Mouse (Mus musculus): ENCODE results near the gene Zswim1.
"Not testable (repeated sequence)": the region's sequence is repeated elsewhere in the genome, so short reads cannot be mapped to it uniquely, and the experiment has no call there.

The Zswim1 gene

DNA sequence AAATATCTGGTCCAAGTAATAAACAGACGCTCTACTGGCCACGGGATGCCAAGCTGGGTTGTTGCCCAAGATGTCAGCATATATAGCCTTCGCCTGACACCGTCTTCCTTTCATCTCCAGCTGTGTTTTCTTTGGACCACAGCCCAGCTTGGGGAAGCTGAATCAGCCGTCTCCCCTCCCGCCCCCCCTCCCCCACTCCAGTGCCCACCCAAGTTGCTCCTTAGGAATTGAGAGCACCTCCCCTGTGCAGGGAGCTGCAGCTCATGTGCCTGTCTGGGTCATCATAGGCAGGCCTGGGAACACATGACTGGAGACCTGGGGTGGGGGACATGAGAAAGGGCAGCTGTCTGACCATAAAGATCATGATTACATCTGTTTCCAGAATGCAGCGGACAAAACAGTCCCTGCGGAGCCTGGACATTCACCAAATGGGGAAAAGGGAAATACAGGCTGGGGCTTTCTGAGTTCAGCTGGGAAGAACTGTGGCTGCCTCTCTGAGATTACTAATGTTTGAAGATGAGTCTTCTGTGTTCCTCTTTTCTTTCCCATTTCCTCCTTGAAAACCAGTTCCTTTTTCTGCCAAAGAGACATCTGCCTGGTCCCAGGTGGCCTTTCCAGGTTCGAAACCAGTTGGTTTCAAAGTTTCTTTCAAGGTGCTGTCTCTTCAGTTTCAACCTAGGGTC, 39.8 kb downstream of the Zswim1 start:
- DNase-seq (ENCODE audit: low read depth, low spot score): no peak

DNA sequence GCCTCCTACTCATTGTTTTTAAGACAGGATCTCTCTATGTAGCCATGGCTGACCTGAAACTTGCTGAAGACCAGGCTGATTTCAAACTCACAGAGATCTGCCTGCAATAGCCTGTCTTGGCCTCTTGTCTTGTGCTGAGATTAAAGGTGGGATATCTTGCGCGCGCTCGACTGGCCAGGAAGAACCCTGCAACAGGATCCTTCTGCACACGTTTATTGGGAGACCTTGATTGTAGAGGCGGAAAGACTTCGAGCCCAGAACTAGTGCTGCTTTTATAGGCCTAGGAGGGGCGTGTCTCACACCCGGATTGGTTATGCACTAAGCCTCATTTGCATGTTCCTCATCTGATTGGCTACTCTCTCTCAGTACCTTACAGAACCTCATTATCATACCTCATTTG, 40.9 kb downstream of the Zswim1 start:
- not testable (repeated sequence) for DNase-seq (ENCODE audit: low read depth, low spot score)

DNA sequence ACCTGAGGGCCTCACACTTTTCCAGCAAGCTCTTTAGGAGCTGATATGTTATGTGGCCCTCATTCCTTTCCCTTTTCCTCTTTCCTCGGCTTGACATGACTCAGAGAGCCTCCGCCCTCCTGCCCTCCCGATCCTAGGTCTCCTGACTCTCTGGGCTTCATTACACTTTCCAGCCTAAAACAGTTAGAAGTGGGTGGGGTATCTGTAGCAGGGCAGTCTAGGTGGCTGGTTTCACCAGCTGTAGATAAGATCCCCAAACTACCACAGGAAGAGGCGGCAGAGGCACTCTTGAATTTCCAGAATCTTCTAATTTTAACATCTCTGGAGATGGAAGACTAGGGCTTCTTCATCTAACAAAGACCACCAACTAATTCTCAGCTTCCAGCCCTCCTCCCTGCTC, 42.1 kb downstream of the Zswim1 start:
- no peak for DNase-seq (ENCODE audit: low read depth, low spot score)

DNA sequence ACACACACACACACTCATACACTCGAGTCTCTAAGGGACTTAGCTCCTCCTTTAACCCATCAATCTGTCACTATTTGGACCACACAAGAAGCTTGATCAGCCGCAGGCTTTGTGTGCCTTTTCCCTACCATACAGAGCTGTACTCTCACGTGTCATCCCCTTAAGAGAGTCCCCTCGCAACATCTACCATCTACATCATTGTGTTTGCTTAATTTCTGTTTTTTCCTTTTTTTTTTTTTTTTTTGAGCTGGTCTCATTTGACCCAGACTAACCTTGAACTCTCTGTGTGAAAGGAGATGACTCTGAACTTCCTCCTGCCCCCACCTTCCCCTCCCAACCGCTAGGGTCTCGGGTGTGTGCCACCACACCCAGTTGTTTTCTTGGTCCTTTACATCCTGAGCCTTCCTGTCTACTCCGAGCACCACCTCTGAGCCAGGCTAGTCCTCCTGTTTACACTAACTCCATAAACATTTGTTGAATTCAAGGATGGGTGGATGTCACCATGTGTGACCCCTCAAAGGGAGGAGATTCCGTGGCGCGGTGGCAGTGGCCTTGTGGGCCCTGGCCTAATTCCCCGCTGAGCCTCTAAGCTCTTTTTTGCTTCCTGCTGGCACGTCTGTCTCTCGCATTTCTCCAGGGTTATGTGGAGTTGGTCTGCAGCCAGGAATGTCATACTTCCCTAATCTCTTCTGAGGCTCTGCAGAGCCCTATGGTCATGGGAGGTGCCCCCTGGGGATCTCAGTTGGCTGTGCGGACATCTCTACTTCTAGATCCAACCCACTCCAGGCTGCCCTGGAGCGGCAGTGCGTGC, 44.5 kb downstream of the Zswim1 start:
- no peak for DNase-seq (ENCODE audit: low read depth, low spot score)

DNA sequence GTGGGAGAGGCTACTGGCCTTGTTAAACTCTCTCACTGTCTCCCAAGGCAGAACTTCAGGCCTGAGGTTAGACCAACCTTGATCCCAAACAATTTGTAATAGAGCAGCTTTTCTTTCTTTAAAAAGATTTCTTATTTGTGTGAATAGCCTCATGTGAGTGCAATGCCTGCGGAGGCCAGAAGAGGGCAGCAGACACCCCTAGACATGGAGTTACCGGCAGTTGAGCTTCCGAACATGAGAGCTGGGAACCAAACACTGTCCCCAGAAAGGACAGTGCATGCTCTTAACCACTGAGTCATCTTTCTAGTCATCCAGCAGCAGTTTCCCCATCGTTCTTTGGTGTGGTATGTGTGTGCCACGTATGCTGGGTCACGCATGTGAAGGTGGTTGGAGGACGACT, 45.1 kb downstream of the Zswim1 start:
- peak; percentile 50 for DNase-seq (ENCODE audit: low read depth, low spot score)

DNA sequence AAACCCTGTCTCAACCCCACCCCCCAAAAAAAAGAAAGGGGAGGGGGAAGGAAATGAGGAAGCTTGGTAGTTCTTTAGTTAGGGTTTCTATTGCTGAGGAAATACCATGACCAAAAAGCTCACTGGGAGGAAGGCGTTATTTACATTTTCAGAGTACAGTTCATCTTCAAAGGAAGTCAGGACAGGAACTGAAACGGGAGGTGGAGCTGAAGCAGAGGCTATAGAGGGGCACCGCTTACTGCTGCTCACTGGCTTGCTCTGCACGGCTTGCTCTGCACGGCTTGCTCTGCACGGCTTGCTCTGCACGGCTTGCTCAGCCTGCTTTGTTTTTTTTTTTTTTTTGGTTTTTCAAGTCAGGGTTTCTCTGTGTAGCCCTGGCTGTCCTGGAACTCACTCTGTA, 46.0 kb downstream of the Zswim1 start:
- peak; percentile 57 for DNase-seq (ENCODE audit: low read depth, low spot score)

DNA sequence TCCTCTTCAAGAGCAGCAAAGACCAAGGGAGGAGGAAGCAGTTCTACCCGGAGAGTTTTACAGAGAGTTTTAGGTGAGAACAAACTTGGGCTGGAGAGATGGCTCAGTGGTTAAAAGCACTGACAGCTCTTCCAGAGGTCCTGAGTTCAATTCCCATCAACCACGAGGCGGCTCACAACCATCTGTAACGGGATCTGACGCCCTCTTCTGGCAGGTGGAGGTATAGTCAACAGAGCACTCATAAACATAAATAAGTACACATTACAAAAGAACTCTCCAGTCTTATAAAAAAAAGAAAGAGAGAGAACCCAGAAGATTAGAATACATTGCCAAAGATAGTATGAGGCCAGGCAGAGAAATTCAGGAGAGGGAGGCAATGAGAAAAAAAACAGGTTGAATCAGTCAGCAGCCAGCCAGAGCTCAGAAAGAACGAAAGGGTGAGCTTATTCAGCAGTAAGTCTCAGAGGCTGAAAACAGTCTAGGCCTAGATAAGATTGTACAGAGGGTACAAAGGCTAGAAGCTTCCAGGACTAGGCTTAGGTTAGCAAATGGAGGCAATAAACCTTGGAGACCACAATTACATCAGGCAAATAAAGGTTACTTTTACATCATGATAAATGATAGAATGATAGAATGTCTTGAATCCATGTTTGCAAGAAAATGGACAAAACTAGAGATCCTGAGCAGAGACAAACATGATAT, 49.3 kb downstream of the Zswim1 start:
- no peak for DNase-seq (ENCODE audit: low read depth, low spot score)

DNA sequence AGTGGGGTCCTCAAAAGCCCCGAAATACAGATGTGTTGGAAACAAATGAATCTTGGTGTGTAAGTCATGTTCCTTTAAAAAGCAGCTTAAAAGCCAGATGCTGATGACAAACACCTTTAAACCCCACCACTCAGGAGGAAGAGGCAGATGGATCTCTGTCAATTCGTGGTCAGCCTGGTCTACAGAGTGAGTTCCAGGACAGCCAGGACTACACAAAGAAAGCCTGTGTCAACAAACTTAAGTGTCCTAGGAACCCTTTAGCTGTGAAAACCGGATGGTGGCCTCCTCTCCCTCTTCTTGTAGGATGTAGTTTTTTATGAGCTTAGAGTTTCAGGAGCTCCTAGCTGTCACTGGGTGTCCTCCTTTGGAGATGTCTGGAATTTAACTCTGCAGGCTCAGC, 51.1 kb downstream of the Zswim1 start:
- no peak for DNase-seq (ENCODE audit: low read depth, low spot score)

DNA sequence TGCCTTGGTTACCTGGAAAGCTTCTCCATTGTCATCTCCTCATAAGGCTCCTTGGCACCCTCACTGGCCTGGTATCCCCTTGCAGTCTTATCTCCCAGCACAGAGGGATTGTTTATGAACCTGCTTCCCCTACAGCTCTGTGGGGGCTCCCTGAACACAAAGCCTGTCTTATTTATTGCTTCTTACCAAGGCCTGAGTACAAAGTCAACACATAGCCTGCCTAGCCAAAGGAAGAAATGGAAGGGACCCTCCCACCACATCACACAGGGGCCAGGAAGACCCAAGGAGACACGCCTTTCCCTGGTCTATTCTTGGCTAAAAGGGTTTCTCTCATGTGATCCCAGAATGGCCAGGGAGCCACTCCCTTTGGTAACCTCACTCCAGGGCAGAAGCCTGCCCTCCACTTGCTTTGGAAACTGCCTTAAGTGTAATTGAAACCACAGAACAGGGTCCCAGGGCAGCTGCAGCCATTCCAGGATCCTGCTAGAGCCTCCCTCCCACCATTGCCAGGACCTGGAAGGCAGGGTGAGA, 51.8 kb downstream of the Zswim1 start:
- no peak for DNase-seq (ENCODE audit: low read depth, low spot score)

DNA sequence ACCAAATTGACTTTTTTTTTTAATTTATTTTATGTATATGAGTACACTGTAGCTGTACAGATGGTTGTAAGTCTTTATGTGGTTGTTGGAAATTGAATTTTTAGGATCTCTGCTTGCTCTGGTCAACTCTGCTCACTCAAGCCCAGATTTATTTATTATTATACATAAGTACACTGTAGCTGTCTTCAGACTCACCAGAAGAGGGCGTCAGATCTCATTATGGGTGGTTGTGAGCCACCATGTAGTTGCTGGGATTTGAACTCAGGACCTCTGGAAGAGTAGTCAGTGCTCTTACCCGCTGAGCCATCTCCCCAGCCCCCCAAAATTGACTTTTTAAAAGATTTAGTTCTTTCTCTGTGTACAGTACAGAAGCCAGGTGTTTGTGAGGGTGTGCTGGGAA, 53.2 kb downstream of the Zswim1 start:
- not testable (repeated sequence) for DNase-seq (ENCODE audit: low read depth, low spot score)
